Mouse (Mus musculus): ENCODE measurements around the gene Exosc7.

Exosc7 gene

DNA sequence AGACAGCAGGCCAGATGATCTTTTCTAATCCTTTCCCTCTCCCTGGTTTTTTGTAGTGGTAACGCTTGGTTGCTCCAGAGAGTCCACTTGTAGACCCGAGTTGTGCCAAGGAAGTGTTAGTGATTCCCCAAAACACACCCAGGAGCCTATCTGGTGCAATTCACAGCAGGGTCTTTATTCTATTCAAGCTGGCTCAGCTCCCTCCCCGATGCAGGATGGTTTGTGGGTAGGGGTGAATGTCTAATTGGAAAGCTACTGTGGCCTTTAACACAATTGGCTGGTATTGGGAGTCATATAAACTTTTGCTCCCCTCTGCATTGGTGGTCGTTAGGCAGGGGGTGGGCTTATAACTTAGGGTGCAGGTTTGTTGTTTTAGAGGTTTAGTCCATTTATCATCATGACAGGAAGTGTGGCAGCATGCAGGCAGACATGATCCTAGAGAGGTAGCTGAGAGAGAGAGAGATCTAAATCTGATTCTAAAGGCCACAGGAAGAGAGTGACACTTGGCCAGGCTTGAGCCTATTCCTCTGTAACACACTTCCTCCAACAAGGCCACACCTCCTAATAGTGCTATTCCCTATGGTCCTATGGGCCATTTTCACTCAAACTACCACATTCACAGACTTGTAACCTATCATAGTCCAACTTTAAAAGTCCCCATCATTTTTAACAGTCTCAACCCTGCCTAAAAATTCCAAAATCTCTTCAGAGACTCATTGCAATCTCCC is 27.0 kb downstream of the Exosc7 start:
- no peak for DNase-seq

DNA sequence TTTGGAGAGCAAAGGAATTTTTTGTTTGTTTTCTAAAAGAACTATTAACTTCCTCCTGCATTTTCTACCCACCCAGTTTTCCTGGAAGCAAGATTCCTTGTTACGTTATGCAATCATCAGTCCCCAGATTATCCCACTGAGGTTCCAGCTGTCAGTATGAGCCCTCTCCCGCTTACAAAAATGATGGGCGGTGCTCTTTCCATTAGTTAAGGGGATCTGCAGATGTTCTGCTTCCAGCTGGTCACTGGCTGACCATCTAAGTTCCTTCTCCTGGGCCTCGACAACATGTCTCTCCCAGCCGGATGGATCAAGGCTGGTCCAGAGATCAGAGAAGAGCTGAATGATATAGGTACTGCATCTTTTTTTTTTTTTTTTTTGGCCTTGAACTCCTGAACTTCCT is 35.4 kb downstream of the Exosc7 start:
- no peak for DNase-seq

DNA sequence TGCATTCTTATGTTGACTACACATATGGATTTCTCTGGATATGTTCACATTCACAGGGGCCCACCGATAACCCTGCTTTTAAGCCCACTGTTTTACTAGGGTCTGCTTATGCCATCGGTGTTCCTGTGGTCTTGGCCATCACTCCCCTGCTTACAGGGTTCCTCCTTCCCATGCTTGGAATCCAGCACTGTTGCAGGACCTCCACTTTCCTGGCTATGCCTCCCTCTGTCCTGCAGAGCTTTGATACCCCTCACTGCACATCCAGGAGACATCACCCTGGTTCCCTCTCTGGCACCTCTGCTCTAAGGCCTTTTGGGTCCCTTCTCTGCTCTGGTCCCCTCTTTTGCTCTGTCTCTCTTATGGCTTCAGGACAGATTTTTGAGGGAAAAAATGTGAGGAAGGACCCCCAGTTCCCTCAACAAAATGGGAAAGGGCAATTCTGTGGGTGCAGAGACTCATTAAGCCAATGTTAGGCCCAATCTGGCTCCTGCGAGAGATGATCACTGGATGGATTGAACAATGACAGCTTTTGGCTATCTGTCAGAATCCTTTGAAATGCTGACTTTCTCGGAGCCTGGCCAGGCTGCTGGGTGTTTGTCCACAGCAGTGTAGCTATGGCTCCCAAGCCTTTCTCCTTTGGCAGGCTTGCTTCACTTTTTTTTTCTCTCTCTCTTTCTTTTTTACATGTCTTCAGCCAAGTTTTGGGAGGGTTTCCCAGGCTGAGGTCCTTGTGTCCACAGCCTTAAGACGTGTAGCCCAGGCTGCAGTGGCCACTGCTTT is 37.4 kb downstream of the Exosc7 start, which contains the start of gene Clec3b:
Gene Clec3b (plus strand): TSS at position 706 of the 780 bp plus-strand sequence.
- peak; percentile 27 for DNase-seq

DNA sequence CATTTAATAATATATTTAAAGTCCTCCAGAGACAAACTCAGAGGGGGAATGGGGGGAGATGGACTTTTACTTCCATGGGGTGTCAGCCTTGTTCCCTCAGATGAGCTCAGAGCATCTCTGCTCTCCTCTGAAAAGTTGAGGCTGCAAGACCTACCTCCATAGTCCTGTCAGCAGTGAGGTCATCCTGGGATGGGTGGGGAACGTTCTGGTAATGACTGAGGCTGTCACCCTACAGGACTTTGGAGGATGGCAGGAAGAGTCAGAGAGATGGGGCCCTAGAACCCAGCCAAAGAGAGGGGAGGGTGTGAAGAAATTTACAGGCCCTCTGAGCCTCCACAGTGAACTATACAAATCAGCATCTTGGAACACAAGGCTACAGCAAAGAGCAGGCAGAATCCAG is 38.5 kb downstream of the Exosc7 start:
- no peak for DNase-seq

DNA sequence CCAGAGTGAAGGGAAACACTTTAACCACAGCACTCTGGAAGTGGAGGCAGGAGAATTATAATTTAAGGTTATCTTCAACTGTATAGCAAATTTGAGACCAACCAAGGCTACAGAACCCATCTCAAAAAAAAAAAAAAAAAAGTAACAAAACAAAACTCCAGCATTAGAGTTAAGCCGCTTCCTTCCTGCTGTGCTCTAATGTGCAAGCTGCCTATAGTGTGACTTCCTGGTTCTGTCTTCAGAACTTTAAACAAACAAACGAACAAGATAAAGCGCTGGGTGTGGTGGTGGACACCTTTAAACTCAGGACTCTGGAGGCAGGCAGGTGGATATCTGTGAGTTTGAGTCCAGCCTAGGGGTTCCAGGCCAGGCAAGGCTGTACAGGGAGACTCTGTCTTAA is 39.0 kb downstream of the Exosc7 start:
- DNase-seq: no peak

DNA sequence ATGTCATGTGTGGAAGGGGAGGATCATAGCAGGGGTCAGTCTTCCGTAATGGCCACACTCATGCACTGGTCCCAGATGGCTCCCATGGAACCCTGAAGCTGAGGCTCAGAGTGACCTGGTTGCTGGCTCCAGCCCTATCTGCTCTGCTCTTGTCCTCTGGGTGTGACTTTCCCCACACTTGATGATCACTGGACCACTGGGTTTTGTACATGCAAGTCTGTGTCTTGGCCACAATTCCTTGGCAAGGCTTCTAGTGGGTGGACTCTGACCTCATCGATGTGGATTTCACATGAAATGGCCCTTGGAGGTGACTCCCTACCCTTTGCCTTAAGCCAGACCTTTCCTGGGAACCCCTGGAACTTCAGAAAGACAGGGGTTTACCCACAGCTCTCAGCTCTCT is 40.1 kb downstream of the Exosc7 start:
- DNase-seq: no peak

DNA sequence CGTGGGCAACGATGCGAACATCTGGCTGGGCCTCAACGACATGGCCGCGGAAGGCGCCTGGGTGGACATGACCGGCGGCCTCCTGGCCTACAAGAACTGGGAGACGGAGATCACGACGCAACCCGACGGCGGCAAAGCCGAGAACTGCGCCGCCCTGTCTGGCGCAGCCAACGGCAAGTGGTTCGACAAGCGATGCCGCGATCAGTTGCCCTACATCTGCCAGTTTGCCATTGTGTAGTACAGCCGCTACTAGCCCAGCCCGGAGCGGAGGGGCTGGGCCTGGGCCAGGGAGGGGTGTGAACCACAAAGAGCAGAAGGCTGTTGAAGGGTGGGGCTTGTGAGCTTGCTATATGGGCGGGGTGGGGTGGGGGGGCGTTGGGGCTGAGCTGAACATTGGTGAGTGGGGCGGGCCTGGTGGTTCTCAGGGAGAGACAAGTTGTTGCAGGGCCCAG is 43.9 kb downstream of the Exosc7 start:
- peak; percentile 51 for DNase-seq

DNA sequence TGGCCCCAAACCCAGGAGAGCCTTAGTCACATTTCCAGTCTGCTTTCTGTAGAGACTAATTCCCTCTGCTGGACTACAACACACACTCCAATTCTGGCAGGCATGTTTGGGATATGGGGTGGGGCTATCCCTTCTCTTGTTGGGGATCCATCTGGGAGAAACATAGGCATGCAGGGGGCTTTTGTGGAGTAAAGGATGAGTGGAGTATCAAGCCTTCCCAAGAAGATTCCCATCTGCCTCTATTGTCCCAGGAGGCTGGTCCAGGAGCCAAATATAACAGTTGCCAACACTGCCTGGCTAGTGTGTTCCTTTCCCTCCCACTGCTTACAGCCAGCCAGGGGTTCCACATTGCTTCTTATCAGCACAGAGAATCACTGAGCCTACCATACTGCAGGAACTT is 44.7 kb downstream of the Exosc7 start:
- no peak for DNase-seq

DNA sequence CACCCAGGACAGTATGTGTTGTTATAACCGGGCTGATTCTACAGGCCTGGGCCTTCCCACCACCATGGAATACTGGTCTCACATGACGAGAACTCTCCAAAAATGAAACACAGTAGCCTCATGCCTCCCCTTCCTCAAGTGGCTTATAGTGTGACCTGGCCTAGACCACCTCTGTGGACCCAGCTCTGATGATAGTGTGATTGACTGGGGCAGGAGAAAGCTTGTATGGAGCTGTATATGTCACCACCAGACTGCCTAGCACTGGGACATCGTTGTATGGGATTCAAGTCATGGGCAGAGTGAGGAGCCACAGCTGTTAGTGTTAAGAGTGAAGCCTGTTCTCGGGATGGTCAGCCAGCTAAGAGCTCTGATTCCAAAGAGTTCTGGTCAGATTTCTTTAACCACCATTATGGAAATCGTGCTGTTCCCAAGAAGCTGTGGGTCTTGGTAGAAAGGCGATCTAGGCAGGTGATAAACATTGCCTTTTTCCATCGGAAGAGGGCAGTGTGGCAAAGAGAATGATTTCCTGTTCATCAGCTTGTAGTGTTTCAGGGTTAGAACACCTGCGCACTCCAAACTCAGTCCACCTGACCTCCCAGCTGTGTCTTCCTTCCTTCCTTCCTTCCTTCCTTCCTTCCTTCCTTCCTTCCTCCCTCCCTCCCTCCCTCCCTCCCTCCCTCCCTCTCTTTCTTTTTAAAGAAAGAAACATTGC is 45.3 kb downstream of the Exosc7 start:
- DNase-seq: peak; percentile 18

DNA sequence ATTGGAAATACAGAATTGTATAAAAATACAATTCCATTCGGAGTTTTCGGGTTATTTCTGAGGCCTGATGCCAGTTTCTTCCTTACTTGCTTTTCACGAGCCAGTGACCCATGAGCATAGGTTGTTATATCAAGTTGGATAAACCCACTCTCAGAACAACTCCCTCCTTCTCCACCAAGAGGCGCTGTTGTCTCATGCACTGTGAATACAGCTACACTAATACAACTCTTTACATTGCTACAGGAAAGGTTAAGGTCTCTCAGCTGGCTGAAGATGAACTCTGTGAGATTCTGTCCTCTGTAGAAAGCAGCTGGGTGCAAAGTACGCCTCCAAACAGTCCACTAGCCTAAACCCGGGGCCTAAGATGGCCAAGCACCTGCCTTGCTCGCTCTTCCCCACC is 46.3 kb downstream of the Exosc7 start:
- DNase-seq: peak; percentile 76

DNA sequence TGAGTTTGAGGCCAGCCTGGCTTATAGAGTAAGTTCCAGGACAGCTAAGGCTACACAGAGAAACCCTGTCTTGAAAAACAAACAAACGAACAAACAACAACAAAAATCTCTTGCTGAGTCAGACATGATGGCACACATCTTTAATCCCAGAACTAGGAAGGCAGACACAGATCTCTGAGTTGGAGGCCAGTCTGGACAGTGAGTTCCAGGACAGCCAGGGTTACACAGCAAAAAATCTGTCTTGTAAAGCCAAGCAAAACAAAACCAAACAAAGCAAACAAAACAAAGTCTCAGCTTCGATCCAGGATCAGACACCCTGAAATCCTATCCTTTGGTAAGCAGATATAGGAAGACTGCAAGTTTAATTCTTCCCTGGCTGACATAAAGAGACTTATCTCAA is 48.8 kb downstream of the Exosc7 start:
- no peak for DNase-seq

DNA sequence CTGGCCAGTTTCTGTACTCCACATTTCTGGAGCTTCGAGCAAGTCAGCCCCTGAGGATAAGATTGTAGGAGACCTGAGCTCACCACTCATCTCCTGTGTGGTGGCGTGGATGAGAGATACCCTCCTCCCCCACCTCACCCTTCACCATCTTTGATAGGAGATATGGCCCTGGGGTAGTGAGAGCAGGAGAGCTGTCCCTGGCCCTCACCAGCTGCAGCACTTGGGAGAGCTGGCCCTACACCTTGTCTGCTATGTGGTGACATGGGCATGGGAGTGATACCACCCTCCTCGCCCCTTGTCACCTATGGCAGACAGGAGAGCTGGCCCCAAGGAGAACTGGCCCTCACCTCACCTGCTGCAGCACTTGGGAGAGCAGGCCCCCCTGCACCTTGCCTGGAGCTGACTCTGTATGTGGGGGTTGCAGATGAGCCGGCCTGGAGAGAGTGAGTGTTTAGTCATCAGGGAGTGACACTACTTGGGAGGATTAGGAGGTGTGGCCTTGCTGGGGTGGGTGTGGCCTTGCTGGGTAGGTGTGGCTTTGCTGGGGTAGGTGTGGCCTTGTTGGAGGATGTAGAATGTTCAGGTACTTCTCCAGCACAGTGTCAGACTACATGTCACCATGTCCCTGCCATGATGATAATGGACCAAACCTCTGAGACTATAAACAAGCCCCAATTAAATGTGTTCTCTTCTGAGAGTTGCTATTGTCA is 50.1 kb downstream of the Exosc7 start:
- DNase-seq: no peak

DNA sequence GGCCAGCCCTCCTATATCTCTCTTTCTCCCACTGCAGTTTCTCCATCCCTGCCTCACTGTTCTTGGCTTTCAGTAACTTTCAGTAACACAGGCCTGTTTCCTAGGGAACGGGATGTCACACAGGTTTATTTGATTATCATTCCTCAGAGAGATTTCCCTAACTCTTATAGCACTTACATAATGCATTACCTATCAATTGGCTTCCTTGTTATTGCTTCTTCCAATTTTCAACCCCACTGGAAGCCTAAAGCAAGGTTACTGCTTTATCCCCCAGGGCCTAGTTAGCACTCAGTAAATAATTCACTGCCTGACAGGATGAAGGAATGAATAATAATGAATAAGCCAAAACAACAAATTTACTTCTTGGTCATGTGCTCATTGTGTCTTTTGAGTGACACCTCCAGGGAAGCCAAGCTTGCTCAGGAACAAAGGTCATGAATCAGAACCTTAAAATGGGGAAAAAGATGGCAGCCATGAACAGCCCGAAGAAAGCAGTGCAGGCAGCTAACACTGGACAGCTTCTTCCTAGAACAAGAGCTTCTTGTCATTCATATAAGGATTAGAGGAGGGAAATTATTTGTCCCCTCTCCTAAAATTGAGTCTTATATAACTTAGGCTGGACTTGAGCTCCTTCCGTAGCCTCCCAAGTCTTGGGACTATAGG is 52.9 kb downstream of the Exosc7 start:
- DNase-seq: no peak

DNA sequence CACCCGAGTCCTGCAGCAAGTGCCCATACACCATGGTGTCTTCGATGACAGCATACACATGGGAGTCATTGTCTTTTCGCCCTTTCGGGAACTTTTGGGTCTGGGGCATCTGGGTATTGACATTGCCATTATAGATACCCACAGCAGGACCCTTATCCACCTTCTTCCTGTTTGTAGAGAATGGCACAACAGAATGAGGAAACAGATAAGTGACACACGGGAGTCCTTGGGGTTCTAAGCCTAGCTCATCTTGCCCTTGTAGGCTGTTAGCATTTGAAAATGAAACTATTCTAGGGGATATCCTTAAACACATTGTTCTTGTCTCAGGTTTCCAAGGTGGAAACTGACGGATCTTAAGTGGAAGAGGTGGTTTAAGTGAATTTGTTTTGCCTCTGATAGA is 60.7 kb downstream of the Exosc7 start:
- DNase-seq: no peak

DNA sequence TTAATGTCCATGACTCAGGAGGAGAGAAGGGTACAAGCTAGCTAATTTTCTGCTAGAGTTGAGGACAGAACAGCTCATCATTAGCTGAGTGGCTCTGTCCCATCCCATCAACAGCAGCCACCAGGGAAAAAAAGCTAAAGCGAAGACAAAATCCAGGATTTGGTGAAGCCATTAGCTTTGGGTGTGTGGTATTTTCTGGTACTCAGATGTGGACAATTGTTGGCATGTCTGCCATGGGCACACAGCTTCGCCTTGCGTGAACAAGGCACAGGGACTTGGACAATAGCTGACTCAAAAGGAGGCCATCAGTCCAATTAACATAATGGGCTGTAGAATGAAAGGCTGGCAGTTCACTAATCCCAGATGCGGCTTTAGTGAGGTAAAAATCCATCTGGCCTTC is 61.3 kb downstream of the Exosc7 start:
- no peak for DNase-seq

DNA sequence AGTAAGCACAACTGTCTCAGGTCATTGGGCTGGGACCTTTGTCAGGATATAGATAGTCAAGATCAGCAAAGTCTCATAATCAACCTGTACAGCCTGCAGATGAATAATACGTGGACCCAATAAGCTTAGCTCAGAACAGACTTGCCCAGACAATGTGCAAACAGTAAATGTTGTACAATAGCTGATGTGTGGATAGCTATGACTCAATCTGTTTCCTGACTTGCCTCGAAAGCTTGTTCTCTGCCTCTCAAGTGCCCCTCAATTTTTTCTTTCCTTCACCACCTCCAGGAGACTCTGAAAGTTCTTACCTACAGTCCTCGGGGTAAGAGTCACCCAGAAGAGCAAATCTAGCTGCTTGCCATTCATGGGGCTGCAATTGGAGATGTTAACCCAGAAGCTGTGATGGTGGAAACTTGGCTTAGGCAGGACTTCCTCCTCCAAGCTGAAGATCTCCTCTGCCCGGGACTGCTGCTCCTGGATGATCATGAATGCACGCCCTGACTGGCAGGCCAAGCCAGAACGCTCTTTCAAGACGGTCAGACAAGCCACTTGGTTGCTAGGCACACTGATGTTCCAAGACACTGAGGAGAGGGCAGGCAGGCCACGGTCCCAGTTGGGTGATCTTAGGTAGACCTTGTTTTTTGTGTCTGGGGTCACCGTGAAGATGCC is 64.5 kb downstream of the Exosc7 start:
- DNase-seq: no peak

DNA sequence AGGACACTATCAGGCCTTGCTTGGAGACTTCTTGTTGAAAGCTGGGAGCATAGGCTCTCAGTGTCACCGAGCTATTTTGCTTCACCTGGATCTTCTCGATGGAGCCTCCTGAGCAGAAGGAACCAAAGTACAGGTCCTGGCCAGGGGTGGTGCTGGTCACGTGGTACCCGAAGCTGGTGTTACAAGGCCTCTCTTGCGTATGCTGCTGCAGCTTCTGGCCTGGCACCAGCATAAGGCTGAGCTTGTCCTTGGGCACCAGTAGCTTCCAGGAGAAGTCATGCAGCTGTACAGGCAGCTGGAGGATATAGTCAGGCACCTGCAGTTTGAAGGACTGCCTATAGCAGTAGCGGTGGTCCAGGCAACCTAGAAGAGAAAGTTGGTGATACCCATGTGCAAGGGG is 67.0 kb downstream of the Exosc7 start:
- DNase-seq: no peak

DNA sequence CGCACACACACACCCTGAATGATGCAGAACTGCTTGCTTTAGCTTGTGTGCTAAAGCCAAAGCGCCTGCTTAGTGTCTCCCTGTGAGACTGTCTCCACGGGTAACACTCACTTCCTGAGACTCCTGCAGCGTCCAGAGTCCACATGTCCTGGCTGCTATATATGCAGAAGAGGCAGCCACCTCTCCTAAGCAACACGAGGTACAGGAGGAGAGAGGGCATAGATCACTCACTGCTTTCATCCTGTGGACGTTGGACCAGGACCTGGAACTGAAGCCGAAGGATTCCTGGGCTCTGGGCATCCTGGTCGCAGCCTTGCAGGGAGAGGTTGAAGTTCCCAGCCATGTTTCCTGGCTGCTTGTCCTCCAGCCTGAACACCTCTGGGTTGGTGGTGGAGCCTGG is 70.2 kb downstream of the Exosc7 start:
- DNase-seq: no peak

DNA sequence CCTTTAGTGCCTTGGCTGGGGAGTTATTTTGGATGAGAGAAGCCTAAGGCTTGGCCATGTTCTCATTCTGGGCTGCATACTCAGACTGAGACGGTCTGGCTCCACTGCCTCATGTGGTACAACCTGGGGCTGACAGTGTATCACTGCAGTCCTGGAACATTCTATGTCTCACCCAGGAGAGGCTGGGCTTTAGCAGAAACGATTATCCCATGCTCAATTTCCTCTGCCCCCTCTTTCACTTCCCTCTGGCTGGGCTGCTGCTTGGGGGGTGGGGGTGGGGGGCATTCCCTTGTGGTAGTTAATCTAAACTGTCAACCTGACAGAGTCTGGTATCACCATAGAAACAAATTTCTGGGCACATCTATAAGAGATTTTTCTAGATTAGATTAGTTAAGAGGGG is 72.5 kb downstream of the Exosc7 start:
- no peak for DNase-seq
